In the genomic region with DNA sequence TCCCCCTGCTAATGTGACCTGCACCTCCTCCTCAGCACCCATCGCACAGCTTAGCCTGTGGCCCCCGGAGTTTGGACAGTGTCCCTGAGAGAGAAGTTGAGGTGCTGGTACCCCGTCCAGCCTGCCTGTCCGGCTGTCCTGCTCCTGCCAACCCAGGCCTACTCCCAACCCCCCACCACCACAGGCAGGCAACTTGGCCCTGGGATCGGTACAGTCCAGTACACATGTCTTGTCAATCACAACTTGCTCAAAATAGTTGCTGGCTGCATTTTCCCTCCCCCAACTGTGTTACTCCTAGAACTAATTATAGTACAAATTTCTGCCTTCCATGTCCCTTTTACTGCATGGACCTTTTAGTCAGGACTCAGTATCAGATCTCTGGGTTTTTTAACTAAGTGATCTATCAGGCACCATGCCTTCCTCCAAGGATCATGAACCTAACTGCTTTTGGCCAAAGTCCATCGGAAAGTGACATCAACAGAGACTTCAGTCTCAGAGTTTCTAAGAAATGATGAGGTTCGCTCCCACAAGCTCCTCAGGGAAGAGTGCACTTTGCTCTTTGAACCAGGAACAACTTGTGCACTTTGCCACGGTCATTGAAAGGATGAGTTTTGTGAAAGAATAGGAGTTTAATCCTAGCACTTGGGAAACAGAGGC, we compare ENCODE assay signal across 11 mouse cellular contexts. TPM values are rescaled to one million over a fixed set of nuclear protein-coding genes. Genes with fewer than 3 reads are reported as not detected.
A peak's percentile ranks its signal among the peaks of the same experiment; 100 is the strongest.
DNase-seq lines count a peak whose midpoint lies in the region; ATAC-seq lines count a peak whose summit lies in the region.
"Had no signal": no experiment of that assay in that cellular context is flagged by ENCODE, and none has a peak within 500 bp of the region (broad histone marks: within the 10 kb centered on the region; RNA-seq: fewer than 3 reads in every experiment).

A gene (minus strand): TSS at position 201 of the 657 bp plus-strand sequence.

- H3K4me2 ChIP-seq in limb, embryonic 12.5 days = no peak within 1 kb of the TSS
- no peak within 1 kb of the TSS for H3K4me2 ChIP-seq in hindbrain, embryonic 13.5 days
- H3K4me2 ChIP-seq: liver, embryonic 15.5 days; neural tube, embryonic 12.5 days had no signal

- intact Hi-C loops in gastrocnemius, postnatal 36 days (cut with DNase I) = no loop called here
- intact Hi-C loops in heart, postnatal 10 days (cut with DNase I) = loop anchor here (10.0 kb wide), 1 partner anchor 273 kb away; a partner anchor contains a TSS

- H3K9ac ChIP-seq in limb, embryonic 12.5 days (replicated peaks) = peak within 1 kb of the TSS; percentile 34; the same call in 1 of the 2 replicates
- H3K9ac ChIP-seq in hindbrain, embryonic 13.5 days = no peak within 1 kb of the TSS
- H3K9ac ChIP-seq: liver, embryonic 15.5 days; neural tube, embryonic 12.5 days had no signal

- DNase-seq in gastrocnemius, adult 18-20 months (ENCODE audit: low spot score) = peak; percentile 87
- DNase-seq in gastrocnemius, postnatal 36 days = peak; percentile 52 to 64
- DNase-seq in heart, postnatal 10 days = peak; percentile 81 to 86
- no peak for DNase-seq in MN1 (ENCODE audit: low spot score)
- DNase-seq in frontal cortex, adult 2 months (ENCODE audit: extremely low spot score in 1 of 2, low spot score in 1 of 2) = no peak
- DNase-seq: cerebellum, adult 18-20 months had no signal

- WGBS in limb, embryonic 12.5 days = 84% methylated on average over 8 of the region's 8 CpGs
- WGBS in hindbrain, embryonic 13.5 days = 86% methylated on average over 8 of the region's 8 CpGs

- peaks cover 11% of the 10 kb centered on the region for H3K4me1 ChIP-seq in limb, embryonic 12.5 days (replicated peaks)
- no peaks in the 10 kb centered on the region for H3K4me1 ChIP-seq in hindbrain, embryonic 13.5 days (replicated peaks)

- peaks cover 32% of the 10 kb centered on the region for H3K27me3 ChIP-seq in limb, embryonic 12.5 days
- H3K27me3 ChIP-seq in hindbrain, embryonic 13.5 days = peaks cover 63% of the 10 kb centered on the region

- no peak for ATAC-seq in limb, embryonic 12.5 days (ENCODE audit: insufficient number of reproducible peaks, insufficient read depth, low FRiP score, low TSS enrichment, low read depth)
- no peak for ATAC-seq in erythroblast, adult 5-6 weeks (replicated peaks; ENCODE audit: low FRiP score, poor library complexity, severe bottlenecking)
- no peak for ATAC-seq in hindbrain, embryonic 13.5 days (ENCODE audit: low FRiP score)

- no peaks in the 10 kb centered on the region for H3K9me3 ChIP-seq in limb, embryonic 12.5 days
- no peaks in the 10 kb centered on the region for H3K9me3 ChIP-seq in hindbrain, embryonic 13.5 days
- H3K9me3 ChIP-seq: liver, embryonic 15.5 days; neural tube, embryonic 12.5 days had no signal

- H3K27ac ChIP-seq in limb, embryonic 12.5 days = no peak within 1 kb of the TSS
- no peak within 1 kb of the TSS for H3K27ac ChIP-seq in hindbrain, embryonic 13.5 days
- H3K27ac ChIP-seq: liver, embryonic 15.5 days; neural tube, embryonic 12.5 days had no signal

- no peaks in the 10 kb centered on the region for H3K36me3 ChIP-seq in limb, embryonic 12.5 days
- H3K36me3 ChIP-seq in hindbrain, embryonic 13.5 days = no peaks in the 10 kb centered on the region
- H3K36me3 ChIP-seq: liver, embryonic 15.5 days; neural tube, embryonic 12.5 days had no signal

- no peak within 1 kb of the TSS for H3K4me3 ChIP-seq in limb, embryonic 12.5 days (replicated peaks)
- H3K4me3 ChIP-seq in hindbrain, embryonic 13.5 days = no peak within 1 kb of the TSS
- H3K4me3 ChIP-seq: liver, embryonic 15.5 days; neural tube, embryonic 12.5 days had no signal

RNA-seq across cellular contexts. Expression of the gene that starts here (rescaled TPM):
- total RNA-seq in gastrocnemius, adult 18-20 months (2021) = 100 to 1,000 TPM; 141 to 171 TPM
- 100 to 1,000 TPM; 158 to 184 TPM for total RNA-seq in gastrocnemius, postnatal 36 days (2021)
- total RNA-seq in heart, postnatal 10 days (2021) = 100 to 1,000 TPM; 164 to 213 TPM
- polyA plus RNA-seq in limb, embryonic 12.5 days (2016; fragmentation: Nextera tagmentation; extraction: Ambion mirVana) = 11.7 and 14.2 TPM in 2 replicates
- not detected in 2 replicates for total RNA-seq in erythroblast, adult 5-6 weeks (2015; ENCODE audit: low replicate concordance)
- not detected in 2 replicates for total RNA-seq in erythroblast, adult 5-6 weeks (2017; ENCODE audit: low replicate concordance)
- polyA plus RNA-seq in hindbrain, embryonic 13.5 days (2015; fragmentation: Nextera tagmentation; extraction: Ambion mirVana) = 0.23 and 0.30 TPM in 2 replicates
- 0.29 and 0.40 TPM in 2 replicates for polyA plus RNA-seq in frontal cortex, adult 2 months (2012; rRNA removed)

Comparison
In these comparisons a context has a peak if more than half of its experiments do, and no peak if none do; other contexts are left out.
1. RNA of the gene that starts here (total RNA-seq): 164 to 213 TPM in heart, postnatal 10 days, 158 to 184 TPM in gastrocnemius, postnatal 36 days and 141 to 171 TPM in gastrocnemius, adult 18-20 months; not detected in erythroblast, adult 5-6 weeks; every median in the first group is over 100 times any median in the second.
2. DNase-seq: peak in gastrocnemius, adult 18-20 months (single experiment), gastrocnemius, postnatal 36 days (2 of 2) and heart, postnatal 10 days (2 of 2); none in MN1 (single experiment) and frontal cortex, adult 2 months (0 of 2).